Mouse (Mus musculus) limb, embryonic 11.5 days (tissue): ENCODE measurements around the gene Trmt1l. TPM values are rescaled to one million over a fixed set of nuclear protein-coding genes. Genes with fewer than 3 reads are reported as not detected.

Experiments used
- ATAC-seq: fragments of 200-750 bp; cut with Nextera tagmentation; 2 replicates; pipeline ENCODE4 v1.8.0; 2017; ENCODE audit warnings: low read depth; ENCODE audit not compliant: insufficient number of reproducible peaks, low FRiP score, low TSS enrichment
- DNase-seq: peaks from one replicate; pipeline ENCODE4 v3.0.0-alpha.2; 2015; ENCODE audit warnings: low spot score
- H3K27ac ChIP-seq: fragments of 300-500 bp; sonication (generic); replicated peaks from 2 replicates; pipeline ENCODE4 v1.5.1; 2014; ENCODE audit warnings: low read depth, mild to moderate bottlenecking, low read length
- H3K27me3 ChIP-seq: fragments of 300-500 bp; sonication (generic); 2 replicates; pipeline ENCODE4 v1.6.1; 2014; ENCODE audit warnings: mild to moderate bottlenecking, low read length, mixed read lengths; ENCODE audit not compliant: control insufficient read depth, insufficient read depth
- H3K36me3 ChIP-seq: fragments of 300-500 bp; sonication (generic); 2 replicates; pipeline ENCODE4 v1.6.1; 2014; ENCODE audit warnings: mild to moderate bottlenecking, low read length, moderate library complexity, mixed read lengths; ENCODE audit not compliant: control insufficient read depth, insufficient read depth
- H3K4me1 ChIP-seq: fragments of 300-500 bp; sonication (generic); 2 replicates; pipeline ENCODE4 v1.6.1; 2014; ENCODE audit warnings: low read length, mixed read lengths; ENCODE audit not compliant: control insufficient read depth, insufficient read depth
- H3K4me2 ChIP-seq: fragments of 300-500 bp; sonication (generic); 2 replicates; pipeline ENCODE4 v1.6.1; 2014; ENCODE audit warnings: low read depth, mild to moderate bottlenecking, moderate library complexity; ENCODE audit not compliant: severe bottlenecking
- H3K4me3 ChIP-seq: fragments of 300-500 bp; sonication (generic); 2 replicates; pipeline ENCODE4 v1.5.1; 2014; ENCODE audit warnings: low read depth, low read length
- H3K9ac ChIP-seq: fragments of 300-500 bp; sonication (generic); 2 replicates; pipeline ENCODE4 v1.6.1; 2014; ENCODE audit warnings: mild to moderate bottlenecking, low read length
- H3K9me3 ChIP-seq: fragments of 300-500 bp; sonication (generic); 2 replicates; pipeline ENCODE4 v1.6.1; 2016; ENCODE audit warnings: low read length; ENCODE audit not compliant: control insufficient read depth
- WGBS: fragments of 180-500 bp; shearing (Covaris S2); extraction: QIAGEN DNeasy Blood & Tissue Kit; methylation state at CpG from one replicate; pipeline ENCODE4 v1.1.7; 2014; 5-methylcytosine and 5-hydroxymethylcytosine counted together
- polyA plus RNA-seq: library from polyadenylated mRNA; unstranded; fragments of >200 nt; fragmentation: Nextera tagmentation; extraction: Ambion mirVana; gene quantifications from 2 replicates; pipeline ENCODE4 v1.2.1, GENCODE M21; 2014

The Trmt1l gene
- 49.6 and 51.7 TPM in 2 replicates for polyA plus RNA-seq

DNA sequence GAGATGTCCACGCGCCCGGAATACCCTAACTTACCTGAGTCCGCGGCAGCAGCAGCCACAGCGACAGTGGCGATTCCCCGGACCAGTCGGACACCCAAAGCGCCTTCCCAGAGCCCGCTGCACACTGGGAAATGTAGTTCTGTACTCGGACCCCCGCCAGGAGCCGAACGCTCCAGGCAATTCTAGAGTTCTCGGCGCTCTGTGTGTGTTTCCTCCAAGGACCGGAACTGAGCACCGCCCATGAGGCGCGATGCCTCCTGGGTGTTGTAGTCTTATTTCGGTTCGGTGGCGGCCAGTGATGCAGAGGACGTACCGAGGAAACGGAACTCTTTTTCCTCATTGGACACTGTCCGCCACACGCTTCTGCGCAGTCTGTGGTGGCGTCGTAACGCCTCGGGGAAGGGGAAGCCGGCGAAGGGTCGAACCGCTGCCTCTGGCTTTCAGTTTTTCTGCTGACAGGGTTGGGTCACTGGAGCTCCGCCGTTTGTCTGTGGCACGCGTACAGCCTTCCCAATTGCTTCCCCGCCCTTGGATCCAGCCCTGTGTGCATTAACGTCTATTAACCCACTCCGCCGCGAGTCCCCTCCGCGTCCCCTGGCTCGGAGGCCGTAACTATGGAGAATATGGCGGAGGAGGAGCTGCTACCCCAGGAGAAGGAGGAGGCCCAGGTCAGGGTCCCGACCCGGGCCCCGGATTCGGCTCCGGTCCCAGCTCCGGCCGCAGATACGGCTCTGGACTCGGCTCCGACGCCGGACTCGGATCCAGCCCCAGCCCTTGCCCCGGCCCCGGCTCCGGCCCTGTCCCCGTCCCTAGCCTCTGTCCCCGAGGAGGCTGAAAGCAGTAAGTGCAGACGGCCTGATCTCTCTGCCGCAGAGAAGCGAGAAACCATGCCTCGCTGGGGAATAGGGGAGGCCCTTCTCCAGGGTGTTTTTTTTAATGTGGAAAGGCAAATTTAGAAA lies at the start of gene Trmt1l, which contains the start of gene Swt1:
Trmt1l (plus strand) TSS at position 280 of the 959 bp plus-strand sequence.
Swt1 (minus strand) TSS at position 193 of the 959 bp plus-strand sequence.
- H3K36me3 ChIP-seq, result no peaks in the 10 kb centered on the region
- H3K4me1 ChIP-seq, result no peaks in the 10 kb centered on the region
- ATAC-seq, result peak; percentile 99
- no peaks in the 10 kb centered on the region for H3K9me3 ChIP-seq
- H3K9ac ChIP-seq, result peak within 1 kb of the TSS; percentile 91
- DNase-seq, result peak; percentile 98
- H3K27me3 ChIP-seq, result no peaks in the 10 kb centered on the region
- WGBS, result under 1% methylated on average over 74 of the region's 74 CpGs
- peak within 1 kb of the TSS; percentile 86 for H3K27ac ChIP-seq
- H3K4me2 ChIP-seq, result peak within 1 kb of the TSS; percentile 52
- H3K4me3 ChIP-seq, result peak within 1 kb of the TSS; percentile 92

DNA sequence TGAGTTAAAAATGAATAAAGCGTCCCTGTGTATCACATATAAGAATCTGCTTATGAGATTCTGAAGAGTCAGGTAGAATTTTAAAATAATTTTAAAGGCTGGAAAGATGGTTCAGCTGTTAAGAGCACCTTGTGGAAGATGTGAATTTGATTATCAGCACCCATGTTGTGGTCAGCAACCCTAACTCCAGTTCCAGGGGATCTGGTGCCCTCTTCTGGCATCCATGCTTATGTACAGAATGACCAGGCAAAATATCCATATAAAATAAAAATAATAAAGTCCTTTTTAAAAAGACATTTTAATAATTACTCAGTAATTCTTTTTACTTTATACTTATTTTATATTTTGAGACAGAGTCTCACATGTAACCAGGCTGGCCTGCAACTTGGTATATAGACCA lies 38.3 kb upstream of the Trmt1l start:
- Histone ChIP-seq H3K9me3 (no peaks in the 10 kb centered on the region), H3K4me2 (no peak overlapping the region), H3K4me3 (no peak overlapping the region), H3K27me3 (no peaks in the 10 kb centered on the region), H3K9ac (no peak overlapping the region), H3K36me3 (peaks cover 2% of the 10 kb centered on the region; the same call in 1 of the 2 replicates), H3K27ac (no peak overlapping the region), H3K4me1 (no peaks in the 10 kb centered on the region)
- WGBS, result 95% methylated on average over 1 of the region's 1 CpGs
- ATAC-seq (no peak), DNase-seq (peak; percentile 42)

DNA sequence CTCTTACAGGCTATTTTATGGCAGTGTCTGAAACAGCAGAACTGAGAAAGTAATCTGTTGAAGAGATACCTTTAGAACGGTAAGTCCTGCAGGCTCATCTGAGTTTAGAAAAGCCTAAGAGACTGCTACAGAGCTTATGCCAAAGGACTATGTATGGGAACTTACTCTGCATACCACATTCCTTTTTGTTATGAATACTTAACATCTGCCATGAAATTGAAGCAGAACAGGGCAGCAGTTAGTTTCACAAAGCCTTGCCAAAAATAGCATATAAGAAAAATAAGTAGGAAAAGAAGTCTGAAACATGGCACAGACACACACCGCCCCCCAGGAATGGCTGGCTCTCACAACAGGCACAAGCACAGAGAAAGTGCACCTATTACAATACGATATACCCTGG lies 18.5 kb upstream of the Trmt1l start:
- Histone ChIP-seq H3K27ac (no peak overlapping the region), H3K9me3 (no peaks in the 10 kb centered on the region), H3K4me3 (no peak overlapping the region), H3K4me2 (no peak overlapping the region), H3K36me3 (no peaks in the 10 kb centered on the region), H3K27me3 (no peaks in the 10 kb centered on the region), H3K4me1 (no peaks in the 10 kb centered on the region), H3K9ac (no peak overlapping the region)
- WGBS, result 76% methylated on average over 3 of the region's 3 CpGs
- ATAC-seq (no peak), DNase-seq (no peak)

DNA sequence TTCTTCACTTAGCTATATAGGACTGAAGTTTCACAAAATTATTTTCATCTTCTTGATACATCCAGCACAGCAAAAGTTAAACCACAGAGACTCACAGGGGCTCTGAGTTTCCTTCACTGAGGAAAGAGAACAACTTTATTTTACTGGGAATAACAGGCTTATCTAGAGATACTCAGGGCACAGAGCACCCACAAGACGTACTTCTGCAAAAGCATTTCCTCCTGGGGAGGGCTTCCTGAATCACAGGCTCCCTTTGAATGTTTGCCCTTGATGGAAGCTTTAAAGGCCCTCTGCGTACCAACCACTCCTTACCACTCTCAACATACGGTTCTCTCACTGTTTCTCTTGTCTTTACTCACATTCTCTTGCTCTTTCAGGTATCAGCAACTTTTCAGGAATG lies 6.2 kb upstream of the Trmt1l start:
- no peaks in the 10 kb centered on the region for H3K27me3 ChIP-seq
- no peak overlapping the region for H3K27ac ChIP-seq
- H3K36me3 ChIP-seq, result no peaks in the 10 kb centered on the region; the same call in 1 of the 2 replicates
- H3K4me3 ChIP-seq, result no peak overlapping the region
- ATAC-seq (no peak), DNase-seq (no peak)
- H3K4me2 ChIP-seq, result no peak overlapping the region
- H3K9ac ChIP-seq, result no peak overlapping the region
- H3K9me3 ChIP-seq, result no peaks in the 10 kb centered on the region
- 87% methylated on average over 3 of the region's 3 CpGs for WGBS
- H3K4me1 ChIP-seq, result no peaks in the 10 kb centered on the region

DNA sequence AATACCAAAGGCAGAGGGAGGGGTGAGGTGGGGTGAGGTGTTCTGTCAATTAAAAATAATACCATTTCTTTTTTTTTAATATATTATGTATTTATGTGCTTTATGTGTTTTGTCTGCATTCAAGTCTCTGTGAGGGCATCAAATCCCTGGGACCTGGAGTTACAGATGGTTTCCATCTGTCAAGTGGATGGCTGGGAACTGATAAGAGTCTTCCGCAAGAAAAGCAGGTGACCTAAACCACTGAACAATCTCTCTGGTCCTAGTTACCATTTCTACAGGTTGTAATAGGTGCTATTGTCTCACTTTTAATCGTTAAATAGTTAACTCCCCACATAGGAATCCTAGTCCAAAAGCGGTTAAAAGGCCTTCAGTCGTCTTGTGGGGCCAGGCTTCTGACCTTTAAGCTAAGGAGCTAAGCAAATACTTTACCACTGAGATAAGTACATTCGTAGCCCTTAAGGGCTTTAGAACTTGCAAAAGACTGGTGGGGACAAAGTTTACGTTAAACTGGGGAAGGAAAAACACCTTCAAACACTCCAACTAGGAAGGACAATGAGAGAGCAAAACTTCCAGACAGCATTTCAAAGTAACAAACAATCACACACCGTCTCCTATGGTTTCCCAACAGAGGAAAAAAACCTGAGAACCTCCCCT lies 1.3 kb upstream of the Trmt1l start:
- Histone ChIP-seq H3K4me3 (peak overlapping the region; percentile 92), H3K9me3 (no peaks in the 10 kb centered on the region), H3K4me2 (peak overlapping the region; percentile 49), H3K36me3 (no peaks in the 10 kb centered on the region; the same call in 1 of the 2 replicates), H3K9ac (no peak overlapping the region; the same call in 1 of the 2 replicates), H3K4me1 (no peaks in the 10 kb centered on the region), H3K27ac (no peak overlapping the region), H3K27me3 (no peaks in the 10 kb centered on the region)
- WGBS, result 26% methylated on average over 7 of the region's 7 CpGs
- no peak for DNase-seq
- ATAC-seq, result no peak

DNA sequence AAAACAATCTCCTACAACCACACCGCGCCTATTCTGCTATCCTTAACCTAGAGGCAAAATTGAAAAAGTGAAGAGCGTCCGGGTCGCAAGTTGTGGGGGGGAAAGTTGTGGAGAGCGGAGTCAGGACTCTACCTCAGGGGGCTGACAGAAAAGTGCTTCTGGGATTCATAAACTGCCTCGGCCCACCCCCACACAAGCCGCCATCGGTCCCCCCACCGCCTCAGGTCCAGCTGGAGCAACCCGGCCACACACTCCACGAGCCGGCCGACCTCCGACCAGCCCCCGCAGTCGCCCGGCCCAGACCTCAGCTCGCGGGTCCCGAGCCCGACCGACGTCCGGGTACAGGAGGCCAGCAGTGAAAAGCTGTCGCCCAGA lies 467 bp upstream of the Trmt1l start:
- H3K36me3 ChIP-seq, result no peaks in the 10 kb centered on the region
- H3K27ac ChIP-seq, result peak overlapping the region; percentile 74; the same call in 1 of the 2 replicates
- DNase-seq (no peak), ATAC-seq (peak; percentile 78)
- WGBS, result 1% methylated on average over 26 of the region's 26 CpGs
- peak overlapping the region; percentile 92 for H3K4me3 ChIP-seq
- H3K9me3 ChIP-seq, result no peaks in the 10 kb centered on the region
- no peaks in the 10 kb centered on the region for H3K4me1 ChIP-seq
- H3K9ac ChIP-seq, result peak overlapping the region; percentile 91
- peak overlapping the region; percentile 49 for H3K4me2 ChIP-seq
- no peaks in the 10 kb centered on the region for H3K27me3 ChIP-seq

GRCm38 (mm10) chr1:151429316-151429715 lies 974 bp downstream of the Trmt1l start:
- no peak overlapping the region; the same call in 1 of the 2 replicates for H3K27ac ChIP-seq
- H3K9ac ChIP-seq, result peak overlapping the region; percentile 91
- H3K9me3 ChIP-seq, result no peaks in the 10 kb centered on the region
- H3K27me3 ChIP-seq, result no peaks in the 10 kb centered on the region
- 52% methylated on average over 9 of the region's 9 CpGs for WGBS
- H3K4me3 ChIP-seq, result peak overlapping the region; percentile 92
- H3K4me2 ChIP-seq, result peak overlapping the region; percentile 52
- DNase-seq (no peak), ATAC-seq (no peak)
- H3K4me1 ChIP-seq, result no peaks in the 10 kb centered on the region
- no peaks in the 10 kb centered on the region for H3K36me3 ChIP-seq

GRCm38 (mm10) chr1:151435431-151435830 lies 7.1 kb downstream of the Trmt1l start:
- Histone ChIP-seq H3K27me3 (no peaks in the 10 kb centered on the region), H3K36me3 (peaks cover 7% of the 10 kb centered on the region)
- WGBS, result 85% methylated on average over 6 of the region's 6 CpGs

More at GRCm38 (mm10) chr1:151435431-151435830, 7.1 kb downstream of the Trmt1l start:
- H3K9me3 ChIP-seq, result no peaks in the 10 kb centered on the region
- no peaks in the 10 kb centered on the region for H3K4me1 ChIP-seq
- DNase-seq (no peak), ATAC-seq (no peak)
- H3K27ac ChIP-seq, result no peak overlapping the region
- no peak overlapping the region for H3K9ac ChIP-seq
- H3K4me3 ChIP-seq, result no peak overlapping the region
- H3K4me2 ChIP-seq, result no peak overlapping the region
